Mouse (Mus musculus) heart, postnatal 0 days (tissue): ENCODE data around the gene Dpy19l1. TPM values are rescaled to one million over a fixed set of nuclear protein-coding genes. Genes with fewer than 3 reads are reported as not detected.

ENCODE experiments used
- ATAC-seq: fragments of 200-750 bp; cut with Nextera tagmentation; 2 replicates; pipeline ENCODE4 v1.8.0; 2017; ENCODE audit warnings: low read depth, moderate number of reproducible peaks, moderate library complexity; ENCODE audit not compliant: insufficient read depth
- DNase-seq: peaks from one replicate; pipeline ENCODE4 v3.0.0-alpha.2; 2016; ENCODE audit warnings: low spot score
- H3K27ac ChIP-seq: fragments of 300-500 bp; sonication (generic); 2 replicates; pipeline ENCODE4 v1.5.1; 2014; ENCODE audit warnings: low read depth, mild to moderate bottlenecking
- H3K27me3 ChIP-seq: fragments of 300-500 bp; sonication (generic); 2 replicates; pipeline ENCODE4 v1.6.1; 2014; ENCODE audit warnings: low read length, mixed read lengths; ENCODE audit not compliant: control insufficient read depth, insufficient read depth
- H3K36me3 ChIP-seq: fragments of 300-500 bp; sonication (generic); replicated peaks from 2 replicates; pipeline ENCODE4 v1.6.1; 2014; ENCODE audit warnings: low read length, mixed read lengths; ENCODE audit not compliant: control insufficient read depth, insufficient read depth
- H3K4me1 ChIP-seq: fragments of 300-500 bp; sonication (generic); 2 replicates; pipeline ENCODE4 v1.6.1; 2014; ENCODE audit warnings: antibody characterized with exemption; ENCODE audit not compliant: control insufficient read depth, insufficient read depth
- H3K4me2 ChIP-seq: fragments of 300-500 bp; sonication (generic); 2 replicates; pipeline ENCODE4 v1.6.1; 2014; ENCODE audit warnings: low read depth, mild to moderate bottlenecking, low read length, moderate library complexity
- H3K4me3 ChIP-seq: fragments of 300-500 bp; sonication (generic); 2 replicates; pipeline ENCODE4 v1.5.1; 2014; ENCODE audit warnings: low read depth, low read length
- H3K9ac ChIP-seq: fragments of 300-500 bp; sonication (generic); replicated peaks from 2 replicates; pipeline ENCODE4 v1.6.1; 2014; ENCODE audit warnings: low read depth, low read length, mixed read lengths
- H3K9me3 ChIP-seq: fragments of 300-500 bp; sonication (generic); replicated peaks from 2 replicates; pipeline ENCODE4 v1.6.1; 2016; ENCODE audit warnings: low read length; ENCODE audit not compliant: control insufficient read depth
- CTCF ChIP-seq: IDR thresholded peaks from 2 replicates; pipeline ENCODE4 v1.5.1; 2016; ENCODE audit warnings: antibody characterized with exemption, control low read depth, low read depth
- EP300 ChIP-seq: IDR thresholded peaks from 2 replicates; pipeline ENCODE4 v1.6.1; 2016; ENCODE audit warnings: antibody characterized with exemption, low read depth
- WGBS: fragments of 180-500 bp; shearing (Covaris S2); extraction: QIAGEN DNeasy Blood & Tissue Kit; methylation state at CpG from one replicate; pipeline ENCODE4 v1.1.7; 2014; 5-methylcytosine and 5-hydroxymethylcytosine counted together
- polyA plus RNA-seq: library from polyadenylated mRNA; unstranded; fragments of >200 nt; fragmentation: Nextera tagmentation; extraction: Ambion mirVana; gene quantifications from 2 replicates; pipeline ENCODE4 v1.2.1, GENCODE M21; 2015
- total RNA-seq: library from RNA; depleted of rRNA; stranded (reverse); fragments of >200 nt; gene quantifications from 2 replicates; pipeline ENCODE4 v1.2.3, GENCODE M21; 2014; ENCODE audit warnings: low replicate concordance

Gene Dpy19l1
- total and polyA plus RNA-seq, 2 experiments from 2014 or later = 3.9 to 37.4 TPM

DNA sequence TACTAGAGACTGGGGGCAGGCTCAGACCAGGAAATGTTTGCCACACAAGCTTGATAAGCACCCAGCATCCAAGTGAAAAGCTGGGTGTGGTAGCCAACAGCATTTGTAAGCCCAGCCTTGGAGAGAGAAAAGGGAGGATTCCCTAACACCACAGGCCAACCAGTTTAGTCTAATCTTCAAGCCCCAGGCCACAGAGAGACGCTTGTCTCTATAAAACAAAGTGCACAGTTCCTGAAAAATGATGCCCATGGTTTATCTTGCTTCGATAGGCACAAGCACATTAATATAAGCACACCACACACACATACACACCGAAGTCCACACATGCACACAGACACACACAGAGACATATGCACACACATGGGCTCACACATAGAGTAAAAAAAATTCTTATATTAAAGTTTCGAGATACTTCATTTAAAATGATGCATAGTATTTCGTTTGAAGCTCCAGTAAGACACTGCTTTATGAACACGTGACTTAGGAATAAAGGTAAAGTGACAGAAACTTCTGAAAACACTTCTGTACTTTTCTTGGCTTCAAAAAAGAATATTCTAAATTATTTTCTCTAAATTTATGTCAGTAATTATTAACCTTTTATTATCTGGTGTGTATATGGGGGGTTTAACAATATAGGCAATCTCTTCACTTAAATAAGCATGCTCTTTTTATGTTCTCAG lies 14.4 kb downstream of the Dpy19l1 start:
- 80% methylated on average over 6 of the region's 6 CpGs for WGBS
- ATAC-seq = no peak

DNA sequence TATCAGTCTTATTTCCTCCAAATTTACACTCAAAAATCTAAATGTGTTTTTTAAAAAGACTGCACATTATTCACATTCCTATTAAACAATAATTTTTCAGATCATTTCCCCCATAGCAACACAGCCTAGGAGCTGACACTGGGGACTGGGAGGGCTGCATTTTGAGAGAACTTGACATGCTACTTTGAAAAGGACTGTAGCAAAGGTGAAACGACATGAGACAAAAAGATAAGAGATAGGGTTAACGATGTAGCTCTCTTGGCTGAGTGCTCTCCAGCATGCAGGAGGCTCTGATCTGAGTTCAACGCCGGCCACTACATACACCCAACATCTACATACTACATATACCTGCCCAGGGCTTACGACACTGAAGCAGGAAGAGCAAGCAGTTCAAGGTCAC lies 20.6 kb downstream of the Dpy19l1 start:
- WGBS = 59% methylated on average over 5 of the region's 5 CpGs
- no peak for DNase-seq
- Histone ChIP-seq H3K4me3 (no peak overlapping the region), H3K4me2 (no peak overlapping the region), H3K9ac (no peak overlapping the region), H3K4me1 (no peaks in the 10 kb centered on the region), H3K36me3 (no peaks in the 10 kb centered on the region), H3K27me3 (no peaks in the 10 kb centered on the region), H3K27ac (no peak overlapping the region), H3K9me3 (no peaks in the 10 kb centered on the region)
- TF ChIP-seq EP300 = no peak
- TF ChIP-seq CTCF = no peak
- no peak for ATAC-seq

More for the DNA sequence above, 14.4 kb downstream of the Dpy19l1 start:
- no peak overlapping the region for H3K4me3 ChIP-seq
- DNase-seq = no peak
- no peak for TF ChIP-seq EP300
- no peak for TF ChIP-seq CTCF
- no peaks in the 10 kb centered on the region for H3K4me1 ChIP-seq
- H3K4me2 ChIP-seq = no peak overlapping the region
- no peak overlapping the region for H3K27ac ChIP-seq
- no peak overlapping the region for H3K9ac ChIP-seq
- H3K27me3 ChIP-seq = no peaks in the 10 kb centered on the region
- H3K36me3 ChIP-seq = no peaks in the 10 kb centered on the region
- no peaks in the 10 kb centered on the region for H3K9me3 ChIP-seq

DNA sequence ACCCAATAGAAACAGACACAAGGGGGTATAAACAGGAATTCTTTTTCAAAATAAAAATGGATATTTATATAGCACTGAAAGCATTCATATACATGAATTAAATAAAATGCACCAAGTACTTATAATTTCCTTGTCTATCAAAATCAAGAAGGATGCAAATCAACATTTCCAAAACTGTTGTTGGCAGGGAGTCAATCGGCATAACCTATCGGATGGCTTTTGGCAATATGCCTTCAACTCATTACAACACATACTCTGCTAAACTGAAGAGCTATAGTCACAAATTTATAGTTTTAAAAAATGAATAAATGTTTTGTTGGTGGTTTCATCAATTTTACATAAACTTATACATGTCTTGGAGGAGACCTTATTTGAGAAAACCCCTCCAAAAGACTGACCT lies 25.7 kb downstream of the Dpy19l1 start:
- H3K4me3 ChIP-seq = no peak overlapping the region
- no peak for TF ChIP-seq CTCF
- no peak for TF ChIP-seq EP300
- H3K9me3 ChIP-seq = no peaks in the 10 kb centered on the region
- DNase-seq (no peak), ATAC-seq (no peak)
- H3K27ac ChIP-seq = no peak overlapping the region
- WGBS = 83% methylated on average over 2 of the region's 2 CpGs
- no peaks in the 10 kb centered on the region for H3K27me3 ChIP-seq
- H3K36me3 ChIP-seq = 0 out of 2 replicates have a peak, but pooled peaks cover 5% of the 10 kb centered on the region
- H3K4me2 ChIP-seq = no peak overlapping the region
- H3K4me1 ChIP-seq = no peaks in the 10 kb centered on the region
- no peak overlapping the region for H3K9ac ChIP-seq

DNA sequence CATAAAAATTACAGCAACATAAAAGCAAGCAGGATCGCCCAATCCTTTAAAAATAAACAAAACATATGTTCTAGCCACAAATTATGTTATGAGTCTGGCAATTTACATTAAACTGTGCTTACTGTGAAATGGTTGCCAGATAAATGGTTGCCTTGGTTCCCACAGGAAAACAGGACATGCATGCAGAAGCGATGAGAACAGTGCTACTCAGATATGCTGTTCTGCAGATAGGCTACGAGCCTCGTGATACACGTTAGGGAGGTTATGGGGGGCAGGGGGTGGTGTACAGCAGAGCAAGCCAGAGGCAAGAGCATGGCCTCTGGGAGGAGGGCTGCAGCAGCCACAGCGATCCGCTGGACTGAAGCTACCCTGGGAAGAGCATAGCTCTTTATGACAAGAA lies 29.1 kb downstream of the Dpy19l1 start:
- H3K4me2 ChIP-seq = no peak overlapping the region
- H3K36me3 ChIP-seq = 0 out of 2 replicates have a peak, but pooled peaks cover 5% of the 10 kb centered on the region
- H3K9ac ChIP-seq = no peak overlapping the region
- H3K4me3 ChIP-seq = no peak overlapping the region
- no peaks in the 10 kb centered on the region for H3K4me1 ChIP-seq
- DNase-seq (no peak), ATAC-seq (no peak)
- H3K9me3 ChIP-seq = no peaks in the 10 kb centered on the region
- TF ChIP-seq CTCF (no peak), EP300 (no peak)
- H3K27ac ChIP-seq = no peak overlapping the region
- no peaks in the 10 kb centered on the region for H3K27me3 ChIP-seq
- WGBS = 53% methylated on average over 7 of the region's 7 CpGs

DNA sequence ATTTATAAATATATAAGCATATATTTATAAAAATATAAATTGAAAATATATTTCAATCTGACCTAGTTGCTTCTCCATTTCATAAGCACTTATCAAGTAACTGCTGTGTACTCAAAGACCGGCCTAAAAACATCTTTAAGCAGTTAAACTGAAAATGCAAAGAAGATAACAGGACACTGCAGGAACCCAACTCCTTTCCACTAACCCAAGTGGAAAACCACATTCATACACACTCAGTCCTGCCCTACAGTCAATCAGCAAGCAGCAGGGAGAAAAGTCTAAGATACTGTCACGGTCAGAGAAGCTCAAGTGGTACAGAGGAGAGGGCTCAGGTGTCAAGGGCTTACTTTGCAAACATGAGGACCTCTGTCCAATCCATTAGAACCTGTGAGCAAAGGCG lies 30.4 kb downstream of the Dpy19l1 start:
- Histone ChIP-seq H3K4me3 (no peak overlapping the region), H3K27ac (no peak overlapping the region), H3K36me3 (0 out of 2 replicates have a peak, but pooled peaks cover 5% of the 10 kb centered on the region), H3K27me3 (no peaks in the 10 kb centered on the region), H3K9me3 (no peaks in the 10 kb centered on the region), H3K9ac (no peak overlapping the region), H3K4me2 (no peak overlapping the region), H3K4me1 (no peaks in the 10 kb centered on the region)
- TF ChIP-seq CTCF (no peak), EP300 (no peak)
- WGBS = 80% methylated on average over 3 of the region's 3 CpGs
- DNase-seq (no peak), ATAC-seq (no peak)

DNA sequence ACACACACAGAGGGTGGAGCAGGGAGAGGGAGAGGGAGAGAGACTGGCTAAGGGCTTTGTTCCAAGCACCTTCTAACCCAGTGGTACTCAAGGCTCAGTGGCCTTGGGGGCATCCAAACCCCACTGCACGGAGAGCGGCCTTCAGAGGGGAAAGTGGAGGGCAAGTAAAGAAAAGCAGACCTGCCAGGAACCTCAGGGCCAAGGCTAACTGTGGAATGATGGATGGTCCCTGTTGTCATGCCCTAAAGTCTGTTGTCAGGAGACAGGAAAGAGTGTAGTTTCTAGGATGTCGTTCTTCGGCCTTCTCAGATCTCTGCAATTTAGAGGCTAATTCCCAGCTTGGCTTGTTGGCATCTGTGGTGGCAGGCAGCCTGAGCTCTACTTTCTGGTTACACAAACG lies 32.8 kb downstream of the Dpy19l1 start:
- Histone ChIP-seq H3K4me2 (no peak overlapping the region), H3K9me3 (no peaks in the 10 kb centered on the region), H3K36me3 (0 out of 2 replicates have a peak, but pooled peaks cover 8% of the 10 kb centered on the region), H3K27me3 (no peaks in the 10 kb centered on the region), H3K4me3 (no peak overlapping the region), H3K27ac (no peak overlapping the region), H3K4me1 (no peaks in the 10 kb centered on the region), H3K9ac (no peak overlapping the region)
- 81% methylated on average over 5 of the region's 5 CpGs for WGBS
- ATAC-seq = no peak
- DNase-seq = no peak
- TF ChIP-seq EP300 (no peak), CTCF (no peak)
